Mouse (Mus musculus) MEL (cell line): ENCODE results near the gene 4930404N11Rik. TPM values are rescaled to one million over a fixed set of nuclear protein-coding genes. Genes with fewer than 3 reads are reported as not detected.
A peak's percentile ranks its signal among the peaks of the same experiment; 100 is the strongest.

Experiments used
- DNase-seq: peaks from one replicate; pipeline ENCODE4 v3.0.0; 2011; ENCODE audit warnings: low read depth, low spot score
- H3K27ac ChIP-seq: 2 replicates; pipeline ENCODE4 v1.5.1; 2012; ENCODE audit warnings: low read depth, mild to moderate bottlenecking, control low read depth, low read length, moderate library complexity; ENCODE audit not compliant: control insufficient read depth
- H3K27me3 ChIP-seq, 2 experiments: fragments of 150-350 bp in 1 of 2; sonication (generic) in 1 of 2; 2 replicates each; pipeline ENCODE4 v1.6.1; 2012; ENCODE audit warnings: low read length in 2 of 2, mild to moderate bottlenecking in 2 of 2, improper control_type of control experiment in 1 of 2, moderate library complexity in 1 of 2; ENCODE audit not compliant: insufficient read depth in 2 of 2, control insufficient read depth in 1 of 2
- H3K36me3 ChIP-seq, 2 experiments: 2 replicates each; pipeline ENCODE4 v1.6.1; 2012 to 2014; ENCODE audit warnings: low read length in 2 of 2, improper control_type of control experiment in 1 of 2, inconsistent platforms in 1 of 2, mild to moderate bottlenecking in 1 of 2; ENCODE audit not compliant: insufficient read depth in 2 of 2, control insufficient read depth in 1 of 2
- H3K4me1 ChIP-seq, 2 experiments: fragments of 150-350 bp in 1 of 2; sonication (generic) in 1 of 2; 2 replicates each; pipeline ENCODE4 v1.6.1; 2012; ENCODE audit warnings: low read length in 2 of 2, improper control_type of control experiment in 1 of 2, mild to moderate bottlenecking in 1 of 2; ENCODE audit not compliant: insufficient read depth in 2 of 2, control insufficient read depth in 1 of 2
- H3K4me3 ChIP-seq, 2 experiments: fragments of 150-350 bp in 1 of 2; sonication (generic) in 1 of 2; 2 replicates each; pipeline ENCODE4 v1.5.1; 2012; ENCODE audit warnings: low read depth in 2 of 2, low read length in 2 of 2, mild to moderate bottlenecking in 2 of 2, moderate library complexity in 2 of 2, control low read depth in 1 of 2, improper control_type of control experiment in 1 of 2; ENCODE audit not compliant: control insufficient read depth in 1 of 2, insufficient read depth in 1 of 2
- H3K79me2 ChIP-seq: 2 replicates; pipeline ENCODE4 v1.6.1; 2012; ENCODE audit warnings: mild to moderate bottlenecking, low read length, moderate library complexity; ENCODE audit not compliant: control insufficient read depth, poor library complexity, insufficient read depth
- H3K9ac ChIP-seq: 2 replicates; pipeline ENCODE4 v1.6.1; 2012; ENCODE audit warnings: low read depth, mild to moderate bottlenecking, control low read depth, low read length, moderate library complexity; ENCODE audit not compliant: control insufficient read depth, poor library complexity, severe bottlenecking
- H3K9me3 ChIP-seq: fragments of 150-350 bp; sonication (generic); replicated peaks from 2 replicates; pipeline ENCODE4 v1.6.1; 2012; ENCODE audit warnings: mild to moderate bottlenecking, low read length, improper control_type of control experiment, moderate library complexity; ENCODE audit not compliant: insufficient read depth
- BHLHE40 ChIP-seq: IDR thresholded peaks from 2 replicates; pipeline ENCODE4 v1.6.1; 2012; ENCODE audit warnings: low read depth, mild to moderate bottlenecking, inconsistent platforms, low read length, improper control_type of control experiment, borderline replicate concordance
- CHD1 ChIP-seq: IDR thresholded peaks from 2 replicates; pipeline ENCODE4 v1.6.1; 2012; ENCODE audit warnings: low read depth, mild to moderate bottlenecking, inconsistent platforms, low read length, improper control_type of control experiment
- CHD2 ChIP-seq: IDR thresholded peaks from 2 replicates; pipeline ENCODE4 v1.6.1; 2011; ENCODE audit warnings: low read length, improper control_type of control experiment
- ELF1 ChIP-seq: IDR thresholded peaks from 2 replicates; pipeline ENCODE4 v1.6.1; 2014; ENCODE audit warnings: low read depth, mild to moderate bottlenecking, inconsistent platforms, low read length, improper control_type of control experiment, moderate library complexity
- EP300 ChIP-seq, 2 experiments: IDR thresholded peaks; 2 replicates each; pipeline ENCODE4 v1.6.1; 2011; ENCODE audit warnings: improper control_type of control experiment in 2 of 2, low read length in 2 of 2, low read depth in 1 of 2, mild to moderate bottlenecking in 1 of 2
- MAFK ChIP-seq: IDR thresholded peaks from 2 replicates; pipeline ENCODE4 v1.6.1; 2011; ENCODE audit warnings: low read depth, mild to moderate bottlenecking, low read length, improper control_type of control experiment, borderline replicate concordance
- MAX ChIP-seq: IDR thresholded peaks from 2 replicates; pipeline ENCODE4 v1.6.1; 2011; ENCODE audit warnings: low read length, improper control_type of control experiment
- MEF2A ChIP-seq: IDR thresholded peaks from 2 replicates; pipeline ENCODE4 v1.6.1; 2014; ENCODE audit warnings: low read depth, mild to moderate bottlenecking, inconsistent platforms, low read length, improper control_type of control experiment; ENCODE audit not compliant: poor library complexity, insufficient replicate concordance, severe bottlenecking; ENCODE audit errors: extremely low read depth
- MYB ChIP-seq: IDR thresholded peaks from 2 replicates; pipeline ENCODE4 v1.6.1; 2011; ENCODE audit warnings: mild to moderate bottlenecking, low read depth, low read length, improper control_type of control experiment
- MYC ChIP-seq: IDR thresholded peaks from 2 replicates; pipeline ENCODE4 v1.6.1; 2011; ENCODE audit warnings: low read depth, mild to moderate bottlenecking, low read length, improper control_type of control experiment, moderate library complexity
- NRF1 ChIP-seq: IDR thresholded peaks from 2 replicates; pipeline ENCODE4 v1.6.1; 2014; ENCODE audit warnings: low read depth, mild to moderate bottlenecking, inconsistent platforms, low read length, improper control_type of control experiment, moderate library complexity; ENCODE audit not compliant: poor library complexity, insufficient read depth, severe bottlenecking
- POLR2A ChIP-seq, 2 experiments: IDR thresholded peaks; 2 replicates each; pipeline ENCODE4 v1.6.1; 2011 to 2012; ENCODE audit warnings: low read length in 2 of 2, mild to moderate bottlenecking in 2 of 2, control low read depth in 1 of 2, improper control_type of control experiment in 1 of 2, low read depth in 1 of 2, moderate library complexity in 1 of 2; ENCODE audit not compliant: control insufficient read depth in 1 of 2, insufficient read depth in 1 of 2, poor library complexity in 1 of 2
- POLR2AphosphoS2 ChIP-seq: IDR thresholded peaks from 2 replicates; pipeline ENCODE4 v1.6.1; 2011; ENCODE audit warnings: low read length, improper control_type of control experiment
- POLR2AphosphoS5 ChIP-seq: IDR thresholded peaks from 2 replicates; pipeline ENCODE4 v1.6.1; 2012; ENCODE audit warnings: low read depth, borderline replicate concordance, mild to moderate bottlenecking, inconsistent platforms, low read length, moderate library complexity, mixed read lengths
- TAL1 ChIP-seq: IDR thresholded peaks from 2 replicates; pipeline ENCODE4 v1.6.1; 2012; ENCODE audit warnings: mild to moderate bottlenecking, inconsistent platforms, low read length, moderate library complexity, mixed read lengths
- TBP ChIP-seq: IDR thresholded peaks from 2 replicates; pipeline ENCODE4 v1.8.0; 2011; ENCODE audit warnings: low read depth, low read length, improper control_type of control experiment
- TCF12 ChIP-seq: IDR thresholded peaks from 2 replicates; pipeline ENCODE4 v1.6.1; 2014; ENCODE audit warnings: low read depth, mild to moderate bottlenecking, inconsistent platforms, low read length, improper control_type of control experiment, moderate library complexity
- ZC3H11A ChIP-seq: IDR thresholded peaks from 2 replicates; pipeline ENCODE4 v1.6.1; 2012; ENCODE audit warnings: low read depth, mild to moderate bottlenecking, inconsistent platforms, low read length, improper control_type of control experiment
- ZKSCAN1 ChIP-seq: IDR thresholded peaks from 2 replicates; pipeline ENCODE4 v1.6.1; 2012; ENCODE audit warnings: low read depth, mild to moderate bottlenecking, inconsistent platforms, low read length, improper control_type of control experiment, moderate library complexity
- ZMIZ1 ChIP-seq: IDR thresholded peaks from 2 replicates; pipeline ENCODE4 v1.6.1; 2012; ENCODE audit warnings: low read depth, mild to moderate bottlenecking, inconsistent platforms, low read length, improper control_type of control experiment, moderate library complexity
- ZNF384 ChIP-seq: IDR thresholded peaks from 2 replicates; pipeline ENCODE4 v1.6.1; 2012; ENCODE audit warnings: low read depth, mild to moderate bottlenecking, inconsistent platforms, low read length, improper control_type of control experiment
- polyA plus RNA-seq, 2 experiments: library from polyadenylated mRNA; stranded (reverse) in 1 of 2; unstranded in 1 of 2; fragments of >175 nt in 1 of 2; fragments of >200 nt in 1 of 2; gene quantifications; 2 replicates each; pipeline versions ENCODE4 v1.2.1 to v1.2.4; 2012; ENCODE audit warnings: low replicate concordance in 2 of 2, low read depth in 1 of 2; ENCODE audit not compliant: insufficient read length in 2 of 2, insufficient read depth in 1 of 2, missing spikeins in 1 of 2
- total RNA-seq: library from RNA; depleted of rRNA; stranded (reverse); fragments of 300-350 nt; gene quantifications from 2 replicates; pipeline ENCODE4 v1.2.3, GENCODE M21; 2012; rRNA removed

Gene 4930404N11Rik
- total RNA-seq (6.7 and 12.1 TPM in 2 replicates), polyA plus RNA-seq (1 to 10 TPM in 1 of 2 experiments, not detected in 1; 3.1 TPM)

GRCm38 (mm10) chr10:81365672-81366476 is at the start of gene 4930404N11Rik:
TSS of gene 4930404N11Rik (minus strand) at chr10:81365816.
- no peaks in the 10 kb centered on the region for H3K9me3 ChIP-seq
- peak; percentile 70 for DNase-seq
- 0 out of 4 replicates have a peak, but pooled peaks cover 0 to 3% of the 10 kb centered on the region in 2 experiments for H3K36me3 ChIP-seq
- TF ChIP-seq POLR2A (IDR thresholded peaks at IDR 0.05; ENCODE audit: control insufficient read depth in 1 of 2, insufficient read depth in 1 of 2, low read depth in 1 of 2, low read length in 2 of 2, poor library complexity in 1 of 2) (peak; percentile 25 to 48; a peak in 2 of 4 replicates), ZKSCAN1 (no peak), ZNF384 (no peak), POLR2AphosphoS2 (peak; percentile 47; the same call in 1 of the 2 replicates), POLR2AphosphoS5 (peak; percentile 83; the same call in 1 of the 2 replicates), MAX (no peak), ELF1 (0 out of 2 replicates have a peak, but pooled peaks have one; percentile 4), ZMIZ1 (peak; percentile 76)
- TF ChIP-seq, all 39 proteins: peak for 5
- Histone ChIP-seq H3K79me2 (no peaks in the 10 kb centered on the region), H3K4me3 (no peak within 1 kb of the TSS), H3K27ac (no peak within 1 kb of the TSS), H3K9ac (no peak within 1 kb of the TSS), H3K27me3 (no peaks in the 10 kb centered on the region), H3K4me1 (peaks cover 0 to 5% of the 10 kb centered on the region in 2 experiments; a peak in 1 of 4 replicates)

DNA sequence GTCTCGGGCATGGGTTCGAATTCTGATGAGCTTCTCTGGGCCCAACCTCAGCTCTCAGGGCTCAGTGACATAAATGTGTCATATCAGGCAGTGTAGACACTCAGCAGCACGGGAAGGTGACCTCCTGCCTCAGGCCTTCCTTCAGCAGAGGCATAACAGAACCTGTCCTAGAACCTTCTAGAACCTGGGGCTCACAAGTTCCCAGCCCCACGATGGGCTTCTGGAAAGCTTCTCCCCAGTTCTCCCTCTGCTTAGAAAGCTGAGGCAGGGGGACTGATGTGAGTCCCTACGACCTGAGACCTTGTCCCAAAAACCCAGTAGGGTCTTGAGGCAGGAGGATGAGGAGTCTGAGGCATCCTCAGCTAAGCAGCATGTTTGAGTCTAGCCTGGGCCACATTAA is 49.5 kb upstream of the 4930404N11Rik start:
- no peaks in the 10 kb centered on the region for H3K27me3 ChIP-seq
- DNase-seq, result no peak
- H3K79me2 ChIP-seq, result no peaks in the 10 kb centered on the region
- H3K36me3 ChIP-seq, result no peaks in the 10 kb centered on the region
- TF ChIP-seq MYB, result no peak
- TF ChIP-seq TBP, result no peak
- TF ChIP-seq TAL1, result no peak
- no peak for TF ChIP-seq ZC3H11A
- TF ChIP-seq MEF2A, result no peak
- no peak for TF ChIP-seq NRF1
- TF ChIP-seq BHLHE40, result no peak
- no peak for TF ChIP-seq POLR2AphosphoS5
- TF ChIP-seq CHD2, result no peak
- TF ChIP-seq MAFK, result no peak
- TF ChIP-seq ELF1, result no peak
- TF ChIP-seq EP300 (IDR thresholded peaks at IDR 0.05; ENCODE audit: low read depth in 1 of 2, low read length in 2 of 2), result no peak
- TF ChIP-seq MYC, result no peak
- TF ChIP-seq CHD1, result no peak
- no peak for TF ChIP-seq TCF12
- no peak overlapping the region for H3K9ac ChIP-seq
- no peak overlapping the region for H3K4me3 ChIP-seq
- no peaks in the 10 kb centered on the region for H3K9me3 ChIP-seq
- no peaks in the 10 kb centered on the region for H3K4me1 ChIP-seq
- no peak overlapping the region for H3K27ac ChIP-seq
